Comparison of ENCODE assay signal across 18 mouse cellular contexts in genomic region chr4:107749045-107749444, GRCm38 (mm10).
"Had no signal": no experiment of that assay in that cellular context is flagged by ENCODE, and none has a peak within 500 bp of the region (broad histone marks: within the 10 kb centered on the region; RNA-seq: fewer than 3 reads in every experiment).

No protein-coding gene starts in this region.

- H3K36me3 ChIP-seq: kidney, embryonic 15.5 days; liver, embryonic 13.5 days; lung, embryonic 15.5 days had no signal

- H3K9ac ChIP-seq: kidney, embryonic 15.5 days; liver, embryonic 13.5 days; lung, embryonic 15.5 days had no signal

- H3K4me2 ChIP-seq: kidney, embryonic 15.5 days; liver, embryonic 13.5 days; lung, embryonic 15.5 days; midbrain, embryonic 11.5 days had no signal

- DNase-seq: kidney, adult 8-10 months; kidney, postnatal 10 days; kidney, postnatal 36 days; layer of hippocampus, postnatal 36 days; liver, embryonic 13.5 days; midbrain, embryonic 14.5 days; right cerebral cortex, adult 18-20 months; right cerebral cortex, postnatal 14 days; right cerebral cortex, postnatal 4 days; thymus, adult 2 months; thymus, postnatal 14 days; thymus, postnatal 4 days had no signal

- H3K27ac ChIP-seq: kidney, embryonic 15.5 days; left cerebral cortex, adult 2 months; liver, embryonic 13.5 days; lung, embryonic 15.5 days; stomach, postnatal 0 days had no signal

- H3K4me3 ChIP-seq: kidney, embryonic 15.5 days; left cerebral cortex, adult 2 months; liver, embryonic 13.5 days; lung, embryonic 15.5 days; myocyte had no signal

- H3K9me3 ChIP-seq: kidney, embryonic 15.5 days; liver, embryonic 13.5 days; lung, embryonic 15.5 days had no signal
